Mouse (Mus musculus): ENCODE measurements around the gene Pxdn.

DNA sequence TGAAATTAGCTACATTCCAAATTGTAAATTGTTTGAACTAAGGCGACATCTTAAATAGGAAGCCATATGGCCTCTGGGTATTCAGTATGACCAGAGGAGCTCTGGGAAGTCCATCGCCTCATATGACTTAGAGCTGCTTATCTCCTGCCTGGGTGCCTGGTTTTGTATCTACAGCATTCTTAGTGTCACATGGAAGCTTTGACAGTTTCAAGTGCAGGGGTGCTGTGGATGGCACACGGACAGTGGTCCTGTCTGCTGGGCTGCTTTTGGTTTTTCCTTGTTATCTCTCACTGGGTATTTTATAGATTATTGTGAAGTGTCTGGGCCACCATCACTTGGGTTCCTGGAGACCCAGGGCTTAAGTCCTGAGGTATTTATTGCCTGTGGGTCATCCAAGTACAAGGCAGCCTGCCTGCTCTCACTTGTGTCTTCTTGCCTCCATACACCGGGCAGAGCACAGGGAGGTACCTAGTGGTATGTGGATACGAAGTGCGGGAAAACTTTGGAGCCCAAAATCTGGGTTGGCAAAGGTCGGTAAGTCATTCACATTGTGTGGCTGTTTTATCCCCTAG is 44.4 kb downstream of the Pxdn start:
- no peak for TF ChIP-seq CTCF (IDR thresholded peaks at IDR 0.05; ENCODE audit: low read depth)
- no peak for TF ChIP-seq EP300 (IDR thresholded peaks at IDR 0.05; ENCODE audit: low read depth)

Data from liver, embryonic 14.5 days (tissue).